Mouse (Mus musculus) intestine, postnatal 0 days (tissue): ENCODE measurements around the gene Mest. TPM values are rescaled to one million over a fixed set of nuclear protein-coding genes. Genes with fewer than 3 reads are reported as not detected.

Source experiments
- ATAC-seq: fragments of 200-750 bp; cut with Nextera tagmentation; 2 replicates; pipeline ENCODE4 v1.8.0; 2017; ENCODE audit warnings: mild to moderate bottlenecking, moderate TSS enrichment, moderate library complexity
- H3K27ac ChIP-seq: fragments of 300-500 bp; sonication (generic); 2 replicates; pipeline ENCODE4 v1.5.1; 2014; ENCODE audit warnings: mild to moderate bottlenecking, low read depth, low read length, moderate library complexity
- H3K27me3 ChIP-seq: fragments of 300-500 bp; sonication (generic); replicated peaks from 2 replicates; pipeline ENCODE4 v1.6.1; 2014; ENCODE audit warnings: low read length, mixed read lengths; ENCODE audit not compliant: control insufficient read depth, insufficient read depth
- H3K36me3 ChIP-seq: fragments of 300-500 bp; sonication (generic); 2 replicates; pipeline ENCODE4 v1.6.1; 2014; ENCODE audit warnings: mild to moderate bottlenecking, moderate library complexity; ENCODE audit not compliant: control insufficient read depth, insufficient read depth
- H3K4me1 ChIP-seq: fragments of 300-500 bp; sonication (generic); replicated peaks from 2 replicates; pipeline ENCODE4 v1.6.1; 2014; ENCODE audit warnings: antibody characterized with exemption, low read length, mixed read lengths; ENCODE audit not compliant: control insufficient read depth, insufficient read depth
- H3K4me2 ChIP-seq: fragments of 300-500 bp; sonication (generic); replicated peaks from 2 replicates; pipeline ENCODE4 v1.6.1; 2014; ENCODE audit warnings: low read depth, mild to moderate bottlenecking, moderate library complexity
- H3K4me3 ChIP-seq: fragments of 300-500 bp; sonication (generic); 2 replicates; pipeline ENCODE4 v1.5.1; 2014; ENCODE audit warnings: low read depth, low read length
- H3K9ac ChIP-seq: fragments of 300-500 bp; sonication (generic); 2 replicates; pipeline ENCODE4 v1.6.1; 2014; ENCODE audit warnings: mild to moderate bottlenecking, low read depth, low read length
- H3K9me3 ChIP-seq: fragments of 300-500 bp; sonication (generic); 2 replicates; pipeline ENCODE4 v1.6.1; 2016; ENCODE audit warnings: mixed run types; ENCODE audit not compliant: control insufficient read depth
- CTCF ChIP-seq: sonication (generic); IDR thresholded peaks from 2 replicates; pipeline ENCODE4 v1.5.1; 2016; ENCODE audit warnings: low read depth, mild to moderate bottlenecking, control low read depth, antibody characterized with exemption, moderate library complexity
- WGBS: fragments of 180-500 bp; shearing (Covaris S2); extraction: QIAGEN DNeasy Blood & Tissue Kit; methylation state at CpG from one replicate; pipeline ENCODE4 v1.1.7; 2014; 5-methylcytosine and 5-hydroxymethylcytosine counted together
- polyA plus RNA-seq: library from polyadenylated mRNA; unstranded; fragments of >200 nt; fragmentation: Nextera tagmentation; extraction: Ambion mirVana; gene quantifications from 2 replicates; pipeline ENCODE4 v1.2.1, GENCODE M21; 2015

Mest gene
- polyA plus RNA-seq, 1 experiment from 2014 or later = 156 TPM

DNA sequence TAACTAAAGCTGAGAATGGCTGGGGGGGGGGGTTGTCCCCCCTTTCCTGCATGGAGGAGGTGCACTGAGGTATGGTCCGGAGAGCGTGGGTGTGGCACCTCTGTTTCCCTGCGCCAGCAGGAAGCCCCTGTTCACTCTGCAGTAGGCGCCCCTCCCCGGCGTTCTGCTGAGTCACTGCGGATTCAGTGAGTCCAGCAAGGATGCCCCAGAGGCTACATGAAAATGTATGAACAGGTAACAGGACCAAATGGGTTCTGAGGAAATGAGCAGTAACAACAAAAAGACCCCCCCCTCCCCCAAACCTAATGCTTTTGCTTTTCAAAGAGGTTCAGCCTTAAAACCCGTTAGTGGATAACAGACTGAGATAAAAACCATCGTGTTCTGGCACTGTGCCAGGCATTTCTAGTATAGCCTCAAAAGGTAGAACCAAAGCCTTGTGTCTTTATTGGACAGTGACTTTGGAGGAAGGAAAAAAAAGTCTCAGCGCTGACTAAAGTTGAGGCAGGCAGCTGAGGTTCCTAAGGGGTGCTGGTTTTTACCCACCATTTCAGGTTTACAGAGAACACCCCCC is 15.9 kb downstream of the Mest start:
- H3K4me2 ChIP-seq = peak overlapping the region; percentile 40; the same call in 1 of the 2 replicates
- ATAC-seq = no peak
- no peaks in the 10 kb centered on the region for H3K4me1 ChIP-seq
- 55% methylated on average over 10 of the region's 10 CpGs for WGBS
- H3K9me3 ChIP-seq = peaks cover 14% of the 10 kb centered on the region
- H3K27me3 ChIP-seq = no peaks in the 10 kb centered on the region; the same call in 1 of the 2 replicates
- TF ChIP-seq CTCF = no peak
- H3K4me3 ChIP-seq = peak overlapping the region; percentile 43
- no peak overlapping the region for H3K27ac ChIP-seq
- peaks cover 12% of the 10 kb centered on the region; the same call in 1 of the 2 replicates for H3K36me3 ChIP-seq
- no peak overlapping the region for H3K9ac ChIP-seq

DNA sequence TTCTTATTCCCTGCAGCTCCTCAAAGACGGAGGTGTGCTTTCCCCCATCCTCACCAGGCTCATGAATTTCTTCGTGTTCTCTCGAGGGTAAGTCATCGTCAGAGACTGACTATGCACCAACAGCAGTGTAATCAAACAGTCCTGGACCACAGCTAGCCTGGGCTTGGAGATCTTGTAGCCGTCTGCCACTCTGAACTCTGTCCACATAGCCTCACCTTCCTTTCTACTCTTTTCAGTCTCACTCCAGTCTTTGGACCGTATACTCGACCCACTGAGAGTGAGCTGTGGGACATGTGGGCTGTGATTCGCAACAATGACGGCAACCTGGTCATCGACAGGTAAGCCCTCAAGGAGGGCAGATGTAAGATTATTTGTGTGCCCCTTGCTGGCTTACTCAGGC is 21.5 kb downstream of the Mest start:
- no peak for TF ChIP-seq CTCF
- no peak overlapping the region for H3K4me3 ChIP-seq
- no peak overlapping the region for H3K27ac ChIP-seq
- WGBS = 85% methylated on average over 10 of the region's 10 CpGs
- H3K27me3 ChIP-seq = no peaks in the 10 kb centered on the region
- ATAC-seq = no peak
- no peak overlapping the region for H3K9ac ChIP-seq
- H3K9me3 ChIP-seq = no peaks in the 10 kb centered on the region
- no peaks in the 10 kb centered on the region for H3K4me1 ChIP-seq
- no peak overlapping the region for H3K4me2 ChIP-seq
- H3K36me3 ChIP-seq = peaks cover 34% of the 10 kb centered on the region

DNA sequence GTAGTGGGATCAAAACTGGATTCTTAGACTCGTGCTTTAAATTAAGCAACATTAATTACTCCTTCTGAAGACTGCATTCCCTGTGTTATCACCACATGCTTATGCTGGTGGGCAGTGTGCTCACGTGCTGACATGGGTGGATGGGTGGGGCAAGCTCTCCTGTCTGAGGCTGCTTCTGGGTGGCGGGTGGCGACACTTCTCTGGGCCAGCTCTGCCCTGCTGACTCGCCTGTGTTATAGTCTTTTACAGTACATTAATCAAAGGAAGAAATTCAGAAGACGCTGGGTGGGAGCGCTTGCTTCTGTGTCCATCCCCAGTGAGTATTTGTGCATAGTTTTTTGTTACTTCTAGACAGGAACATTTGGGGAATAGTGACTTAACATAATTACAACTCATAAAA is 22.2 kb downstream of the Mest start:
- no peaks in the 10 kb centered on the region for H3K4me1 ChIP-seq
- no peak overlapping the region for H3K4me2 ChIP-seq
- no peak for TF ChIP-seq CTCF
- H3K9me3 ChIP-seq = no peaks in the 10 kb centered on the region
- H3K4me3 ChIP-seq = no peak overlapping the region
- H3K27me3 ChIP-seq = no peaks in the 10 kb centered on the region
- H3K27ac ChIP-seq = no peak overlapping the region
- WGBS = 63% methylated on average over 7 of the region's 7 CpGs
- peaks cover 38% of the 10 kb centered on the region for H3K36me3 ChIP-seq
- ATAC-seq = no peak
- no peak overlapping the region for H3K9ac ChIP-seq

DNA sequence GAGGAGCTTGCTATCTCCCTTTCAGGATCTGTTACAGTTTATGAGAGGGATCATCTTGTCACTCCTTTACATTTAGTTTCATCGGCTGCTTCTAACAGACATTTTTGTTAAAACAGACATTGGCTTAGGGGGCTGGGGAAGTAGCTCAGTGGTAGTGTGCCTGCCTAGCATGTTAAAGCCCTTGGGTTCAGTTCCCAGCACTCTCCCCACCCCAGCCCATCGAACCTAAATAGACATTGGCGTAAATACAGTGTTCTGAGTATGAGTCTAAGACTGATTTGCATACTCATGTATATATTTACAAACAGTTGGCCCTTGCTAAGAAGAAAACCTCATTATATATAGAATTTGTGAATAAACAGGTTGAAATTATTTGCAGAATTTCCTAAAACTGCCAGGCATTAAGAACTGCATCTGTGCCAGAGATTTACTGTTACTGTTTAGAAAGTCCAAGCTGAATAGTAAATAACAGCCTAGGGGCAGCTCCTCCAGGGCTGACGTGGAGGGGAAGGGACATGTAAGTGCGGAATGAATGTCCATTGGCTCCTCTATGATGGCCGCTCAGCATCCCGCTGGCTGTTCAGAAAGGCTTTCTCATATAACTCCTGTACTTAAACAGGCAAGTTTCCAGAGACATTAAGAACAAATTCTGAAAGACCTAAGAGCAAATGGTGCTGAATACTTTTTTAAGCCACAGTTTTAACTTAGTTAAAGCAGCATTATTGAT is 24.4 kb downstream of the Mest start:
- H3K36me3 ChIP-seq = peaks cover 34% of the 10 kb centered on the region
- no peak for TF ChIP-seq CTCF
- 76% methylated on average over 7 of the region's 7 CpGs for WGBS

DNA sequence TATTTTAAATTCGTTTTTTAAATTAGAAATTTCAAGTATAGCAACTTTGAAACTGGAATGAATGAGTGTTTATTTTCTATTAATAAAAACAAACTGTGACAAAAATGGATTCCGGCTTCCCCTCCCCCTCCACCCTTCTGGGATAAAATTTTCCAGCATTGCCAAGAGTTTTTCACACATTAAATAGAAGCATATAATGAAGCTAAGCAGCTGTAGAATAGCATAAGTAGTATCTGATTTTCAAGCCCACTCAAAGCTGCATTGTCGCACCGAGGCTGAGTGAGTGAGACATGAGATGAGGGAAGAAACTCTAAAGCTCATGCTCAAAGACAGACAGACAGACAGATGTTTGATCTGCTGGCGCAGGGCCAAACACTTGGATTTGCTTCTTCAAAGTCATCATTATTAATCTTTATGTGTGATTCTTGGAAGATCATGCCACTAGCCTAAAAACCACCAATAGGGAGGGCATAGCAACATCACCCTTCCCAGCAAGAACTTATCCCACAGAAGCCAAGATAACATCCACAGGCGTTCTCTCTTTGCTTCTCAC is 25.1 kb downstream of the Mest start:
- ATAC-seq = no peak
- no peaks in the 10 kb centered on the region for H3K27me3 ChIP-seq
- WGBS = 76% methylated on average over 6 of the region's 6 CpGs
- no peak overlapping the region for H3K9ac ChIP-seq
- H3K36me3 ChIP-seq = peaks cover 33% of the 10 kb centered on the region
- H3K4me2 ChIP-seq = no peak overlapping the region
- no peak overlapping the region for H3K4me3 ChIP-seq
- TF ChIP-seq CTCF = no peak
- no peak overlapping the region for H3K27ac ChIP-seq
- H3K4me1 ChIP-seq = no peaks in the 10 kb centered on the region
- no peaks in the 10 kb centered on the region for H3K9me3 ChIP-seq

More for the DNA sequence above, 24.4 kb downstream of the Mest start:
- no peak overlapping the region for H3K4me3 ChIP-seq
- H3K9me3 ChIP-seq = no peaks in the 10 kb centered on the region
- H3K27me3 ChIP-seq = no peaks in the 10 kb centered on the region
- no peak overlapping the region for H3K4me2 ChIP-seq
- H3K9ac ChIP-seq = no peak overlapping the region
- H3K27ac ChIP-seq = no peak overlapping the region
- no peak for ATAC-seq
- H3K4me1 ChIP-seq = no peaks in the 10 kb centered on the region

DNA sequence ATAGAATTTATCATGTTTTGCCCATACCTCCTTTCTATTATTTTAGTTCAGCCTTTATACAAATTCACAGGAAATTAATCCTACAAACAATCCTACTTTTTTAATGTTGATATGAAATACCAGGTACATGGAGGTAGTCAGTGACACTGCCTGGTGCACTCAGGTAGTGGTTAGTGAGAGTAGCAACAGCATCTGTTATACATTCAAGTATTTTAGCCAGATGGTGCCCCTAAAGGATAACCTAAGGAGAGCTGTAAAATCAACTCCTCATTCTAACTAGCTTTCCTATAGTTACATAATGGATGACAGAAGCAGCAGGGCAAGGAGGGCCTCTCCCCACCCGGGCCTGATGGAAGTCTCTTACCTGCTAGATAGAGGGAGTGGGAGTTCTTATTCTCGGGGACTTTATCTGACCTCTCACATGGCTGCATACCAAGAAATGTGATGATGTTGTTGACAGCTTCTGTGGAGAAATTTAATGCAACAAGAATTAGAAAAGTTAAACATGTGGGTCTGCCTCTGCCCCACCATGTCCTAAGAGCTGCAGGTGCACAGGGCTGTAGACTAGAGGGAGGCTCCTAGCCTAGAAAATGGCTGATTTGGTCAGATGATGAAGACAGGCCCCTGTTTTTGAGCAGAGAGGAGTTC is 25.8 kb downstream of the Mest start:
- Histone ChIP-seq H3K4me2 (no peak overlapping the region), H3K27me3 (no peaks in the 10 kb centered on the region), H3K4me1 (no peaks in the 10 kb centered on the region), H3K9me3 (no peaks in the 10 kb centered on the region), H3K4me3 (no peak overlapping the region), H3K36me3 (peaks cover 28% of the 10 kb centered on the region), H3K27ac (no peak overlapping the region), H3K9ac (no peak overlapping the region)
- WGBS = 62% methylated on average over 2 of the region's 2 CpGs
- ATAC-seq = no peak
- no peak for TF ChIP-seq CTCF
